Mouse (Mus musculus): ENCODE data around the gene Fbn1. TPM values are rescaled to one million over a fixed set of nuclear protein-coding genes. Genes with fewer than 3 reads are reported as not detected.

The Fbn1 gene
- polyA plus RNA-seq, 1 experiment from 2014 or later, result 9.1 TPM

DNA sequence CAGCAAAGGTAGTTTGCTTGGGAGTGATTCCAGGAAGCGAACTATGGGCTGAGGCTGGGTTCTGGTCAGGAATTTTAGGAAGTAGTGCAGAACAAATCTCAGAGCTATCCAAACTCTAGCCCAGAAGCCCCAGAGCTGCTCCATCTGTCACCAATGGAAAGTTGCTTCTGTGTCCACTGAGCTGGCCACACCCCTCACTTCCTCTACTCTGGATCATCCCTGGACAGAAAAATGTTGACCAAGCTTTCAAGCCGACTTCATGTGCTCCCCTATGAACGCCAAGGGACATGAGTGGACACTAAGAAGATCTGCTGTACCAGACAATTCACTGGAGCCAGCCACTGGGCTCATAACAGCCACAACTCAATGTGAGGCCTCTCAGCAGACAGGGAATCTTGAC is 31.6 kb downstream of the Fbn1 start:
- H3K9me3 ChIP-seq (ENCODE audit: control insufficient read depth, low read length), result no peaks in the 10 kb centered on the region
- WGBS, result 93% methylated on average over 3 of the region's 3 CpGs
- no peak overlapping the region for H3K4me2 ChIP-seq
- H3K27me3 ChIP-seq (ENCODE audit: control insufficient read depth, insufficient read depth, low read length), result no peaks in the 10 kb centered on the region
- H3K4me3 ChIP-seq (ENCODE audit: low read depth, low read length), result no peak overlapping the region
- ATAC-seq (ENCODE audit: low FRiP score) (no peak), DNase-seq (ENCODE audit: low spot score, missing footprints) (no peak)
- no peaks in the 10 kb centered on the region for H3K36me3 ChIP-seq (ENCODE audit: control insufficient read depth, insufficient read depth, low read length)
- no peaks in the 10 kb centered on the region for H3K4me1 ChIP-seq (ENCODE audit: control insufficient read depth, insufficient read depth, low read length)
- no peak overlapping the region for H3K27ac ChIP-seq (ENCODE audit: low read depth, low read length)
- H3K9ac ChIP-seq (ENCODE audit: low read length), result no peak overlapping the region

DNA sequence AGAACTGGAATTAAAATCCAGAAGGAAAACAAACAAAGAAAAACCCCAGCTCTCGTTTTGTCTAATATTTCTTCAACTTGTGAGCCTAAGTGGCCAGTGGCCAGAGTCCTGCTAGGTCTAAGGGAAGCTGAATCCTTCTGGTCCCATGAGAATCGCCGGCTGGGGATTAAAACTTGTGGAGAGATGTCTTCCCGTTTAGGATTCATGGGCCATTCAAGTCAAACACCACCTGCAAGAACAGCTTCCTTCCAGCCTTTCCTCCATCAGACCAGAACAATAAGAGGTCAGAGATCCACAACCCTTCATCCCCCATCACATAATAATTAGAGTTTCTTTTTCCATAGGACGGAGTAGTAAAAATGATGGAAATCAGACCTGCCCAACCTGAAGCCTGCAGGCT is 33.1 kb downstream of the Fbn1 start:
- H3K4me3 ChIP-seq (ENCODE audit: low read depth, low read length), result no peak overlapping the region
- no peaks in the 10 kb centered on the region for H3K27me3 ChIP-seq (ENCODE audit: control insufficient read depth, insufficient read depth, low read length)
- H3K4me2 ChIP-seq, result no peak overlapping the region
- DNase-seq (ENCODE audit: low spot score, missing footprints), result no peak
- H3K36me3 ChIP-seq (ENCODE audit: control insufficient read depth, insufficient read depth, low read length), result no peaks in the 10 kb centered on the region
- no peak for ATAC-seq (ENCODE audit: low FRiP score)
- no peak overlapping the region for H3K27ac ChIP-seq (ENCODE audit: low read depth, low read length)
- 72% methylated on average over 5 of the region's 5 CpGs for WGBS
- H3K9me3 ChIP-seq (ENCODE audit: control insufficient read depth, low read length), result no peaks in the 10 kb centered on the region
- H3K9ac ChIP-seq (ENCODE audit: low read length), result no peak overlapping the region
- H3K4me1 ChIP-seq (ENCODE audit: control insufficient read depth, insufficient read depth, low read length), result no peaks in the 10 kb centered on the region

DNA sequence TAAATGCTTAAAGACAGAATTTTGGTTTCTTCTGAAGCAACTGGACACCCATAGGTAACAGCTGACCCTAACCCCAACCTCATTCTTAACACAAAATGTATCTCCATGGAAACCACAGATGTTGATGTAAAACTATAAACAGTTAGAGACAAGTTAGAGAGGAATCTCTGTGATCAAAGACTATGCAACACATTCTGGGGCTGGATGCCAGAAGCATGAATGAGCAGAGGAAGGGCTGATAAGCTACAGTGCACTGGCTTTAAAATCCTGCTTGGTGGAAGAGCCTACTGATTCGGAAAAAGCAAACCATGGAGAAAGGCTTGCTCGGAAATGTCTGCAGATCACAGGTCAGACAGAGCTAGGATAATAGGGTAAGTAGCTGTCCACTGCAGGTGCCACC is 34.6 kb downstream of the Fbn1 start:
- WGBS, result 82% methylated on average over 2 of the region's 2 CpGs

DNA sequence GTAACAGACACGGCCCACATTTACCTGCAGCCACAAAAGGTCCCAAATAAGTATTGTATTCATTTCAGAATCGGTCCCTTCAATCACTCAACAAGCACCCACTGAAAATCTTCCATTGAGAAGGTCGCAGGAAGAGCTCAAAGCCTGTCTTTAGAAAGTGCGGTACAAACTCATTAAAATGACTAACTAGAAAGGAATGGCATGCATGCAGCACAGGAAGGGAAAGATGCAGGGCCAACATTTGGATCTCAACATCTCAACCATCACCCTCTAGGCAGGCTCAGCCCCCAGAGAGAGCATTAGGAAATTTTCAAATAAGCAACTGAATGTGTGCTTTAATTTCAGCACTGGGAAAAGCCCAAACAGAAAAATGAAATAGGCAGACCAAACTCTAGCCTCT is 36.1 kb downstream of the Fbn1 start:
- no peak overlapping the region for H3K27ac ChIP-seq (ENCODE audit: low read depth, low read length)
- no peaks in the 10 kb centered on the region for H3K9me3 ChIP-seq (ENCODE audit: control insufficient read depth, low read length)
- no peak overlapping the region for H3K4me3 ChIP-seq (ENCODE audit: low read depth, low read length)
- no peaks in the 10 kb centered on the region for H3K27me3 ChIP-seq (ENCODE audit: control insufficient read depth, insufficient read depth, low read length)
- H3K36me3 ChIP-seq (ENCODE audit: control insufficient read depth, insufficient read depth, low read length), result no peaks in the 10 kb centered on the region
- H3K4me2 ChIP-seq, result no peak overlapping the region
- 91% methylated on average over 4 of the region's 4 CpGs for WGBS
- H3K4me1 ChIP-seq (ENCODE audit: control insufficient read depth, insufficient read depth, low read length), result no peaks in the 10 kb centered on the region
- ATAC-seq (ENCODE audit: low FRiP score) (no peak), DNase-seq (ENCODE audit: low spot score, missing footprints) (no peak)
- H3K9ac ChIP-seq (ENCODE audit: low read length), result no peak overlapping the region

More for the DNA sequence above, 34.6 kb downstream of the Fbn1 start:
- DNase-seq (ENCODE audit: low spot score, missing footprints) (no peak), ATAC-seq (ENCODE audit: low FRiP score) (no peak)
- H3K9ac ChIP-seq (ENCODE audit: low read length), result no peak overlapping the region
- H3K4me1 ChIP-seq (ENCODE audit: control insufficient read depth, insufficient read depth, low read length), result no peaks in the 10 kb centered on the region
- H3K4me2 ChIP-seq, result no peak overlapping the region
- no peak overlapping the region for H3K27ac ChIP-seq (ENCODE audit: low read depth, low read length)
- H3K4me3 ChIP-seq (ENCODE audit: low read depth, low read length), result no peak overlapping the region
- H3K9me3 ChIP-seq (ENCODE audit: control insufficient read depth, low read length), result no peaks in the 10 kb centered on the region
- H3K27me3 ChIP-seq (ENCODE audit: control insufficient read depth, insufficient read depth, low read length), result no peaks in the 10 kb centered on the region
- H3K36me3 ChIP-seq (ENCODE audit: control insufficient read depth, insufficient read depth, low read length), result no peaks in the 10 kb centered on the region

DNA sequence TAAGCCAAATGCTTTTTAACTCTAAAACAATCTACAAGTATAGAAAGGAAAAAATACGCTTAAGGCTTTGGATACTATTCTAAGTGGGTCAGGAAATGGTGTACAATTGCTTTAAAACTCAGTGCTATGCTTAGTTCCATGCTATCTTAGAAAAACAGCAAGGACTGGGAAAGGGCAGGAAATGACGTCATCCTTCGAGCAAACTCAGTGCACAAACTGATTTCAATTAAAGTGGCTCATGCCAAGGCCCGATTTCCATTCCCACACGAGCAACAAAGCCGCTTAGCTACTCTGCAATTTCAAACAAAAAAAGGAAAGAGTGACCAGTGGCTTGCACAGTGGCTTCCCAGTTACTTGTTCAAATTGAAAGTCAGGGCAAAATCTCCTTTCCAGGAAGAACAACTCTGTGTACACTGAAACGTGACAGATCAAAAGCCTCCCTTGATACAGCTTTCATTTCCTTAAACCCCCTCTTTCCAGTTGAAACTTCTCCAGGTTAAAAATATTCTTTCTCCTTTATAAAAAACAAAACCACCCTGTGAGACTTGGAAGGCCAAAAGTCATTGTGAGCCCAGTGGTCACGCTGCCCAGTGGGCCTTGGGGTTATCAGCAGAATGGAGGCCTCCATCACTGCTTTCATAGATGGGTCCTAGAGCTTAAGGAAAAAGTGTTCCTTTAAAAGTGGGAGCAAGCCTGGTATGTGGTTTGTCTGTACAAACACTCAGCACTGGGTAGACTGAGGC is 37.1 kb downstream of the Fbn1 start:
- Histone ChIP-seq H3K4me2 (no peak overlapping the region), H3K27ac (ENCODE audit: low read depth, low read length) (no peak overlapping the region), H3K4me1 (ENCODE audit: control insufficient read depth, insufficient read depth, low read length) (no peaks in the 10 kb centered on the region), H3K4me3 (ENCODE audit: low read depth, low read length) (no peak overlapping the region), H3K9ac (ENCODE audit: low read length) (no peak overlapping the region), H3K36me3 (ENCODE audit: control insufficient read depth, insufficient read depth, low read length) (no peaks in the 10 kb centered on the region), H3K27me3 (ENCODE audit: control insufficient read depth, insufficient read depth, low read length) (no peaks in the 10 kb centered on the region), H3K9me3 (ENCODE audit: control insufficient read depth, low read length) (no peaks in the 10 kb centered on the region)
- DNase-seq (ENCODE audit: low spot score, missing footprints) (no peak), ATAC-seq (ENCODE audit: low FRiP score) (no peak)
- 76% methylated on average over 8 of the region's 8 CpGs for WGBS

DNA sequence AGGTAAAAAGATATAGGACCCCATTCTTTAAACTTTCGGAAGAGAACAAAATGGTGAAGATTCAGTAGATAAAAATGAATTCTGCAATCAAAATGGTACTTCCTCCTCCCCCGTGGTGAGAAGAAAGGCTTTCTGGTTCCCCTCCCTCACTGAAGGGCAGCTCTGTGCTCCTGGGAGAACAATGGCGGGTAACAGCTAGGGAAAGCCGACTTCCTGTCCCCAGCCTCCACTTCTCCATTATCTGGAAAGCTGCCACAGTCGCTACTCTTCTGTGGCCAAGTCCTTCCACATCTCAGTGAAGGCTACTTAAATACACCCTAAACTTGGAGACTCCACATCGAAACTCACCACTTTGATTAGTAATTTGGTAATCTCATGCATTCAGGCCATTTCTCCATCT is 43.8 kb downstream of the Fbn1 start:
- 85% methylated on average over 6 of the region's 6 CpGs for WGBS

DNA sequence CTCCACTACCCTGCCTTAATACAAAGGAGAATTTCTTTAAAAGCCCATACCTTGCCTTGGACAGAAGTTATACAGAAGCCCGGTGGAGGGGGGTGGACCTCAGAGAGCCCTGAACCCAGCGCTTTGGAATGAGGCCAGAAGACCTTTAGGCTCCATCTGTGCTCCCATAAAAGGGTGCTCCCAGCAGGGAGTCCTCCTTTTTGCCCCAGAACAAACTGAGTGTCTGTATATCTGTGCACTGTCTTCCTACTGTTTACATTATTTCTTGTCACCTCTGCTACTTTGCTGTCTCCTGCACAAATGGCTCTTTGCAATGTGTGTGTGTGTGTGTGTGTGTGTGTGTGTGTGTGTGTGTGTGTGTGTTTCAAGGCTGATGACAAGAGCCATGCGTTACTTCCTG is 48.7 kb downstream of the Fbn1 start:
- H3K4me1 ChIP-seq (ENCODE audit: control insufficient read depth, insufficient read depth, low read length), result no peaks in the 10 kb centered on the region
- no peaks in the 10 kb centered on the region for H3K27me3 ChIP-seq (ENCODE audit: control insufficient read depth, insufficient read depth, low read length)
- no peak overlapping the region for H3K4me2 ChIP-seq
- WGBS, result 95% methylated on average over 3 of the region's 3 CpGs
- no peak for ATAC-seq (ENCODE audit: low FRiP score)
- H3K9me3 ChIP-seq (ENCODE audit: control insufficient read depth, low read length), result no peaks in the 10 kb centered on the region
- H3K4me3 ChIP-seq (ENCODE audit: low read depth, low read length), result no peak overlapping the region
- no peak for DNase-seq (ENCODE audit: low spot score, missing footprints)
- no peak overlapping the region for H3K27ac ChIP-seq (ENCODE audit: low read depth, low read length)
- no peak overlapping the region for H3K9ac ChIP-seq (ENCODE audit: low read length)
- H3K36me3 ChIP-seq (ENCODE audit: control insufficient read depth, insufficient read depth, low read length), result no peaks in the 10 kb centered on the region

More for the DNA sequence above, 43.8 kb downstream of the Fbn1 start:
- ATAC-seq (ENCODE audit: low FRiP score), result no peak
- no peaks in the 10 kb centered on the region for H3K27me3 ChIP-seq (ENCODE audit: control insufficient read depth, insufficient read depth, low read length)
- no peak for DNase-seq (ENCODE audit: low spot score, missing footprints)
- H3K36me3 ChIP-seq (ENCODE audit: control insufficient read depth, insufficient read depth, low read length), result no peaks in the 10 kb centered on the region
- H3K9me3 ChIP-seq (ENCODE audit: control insufficient read depth, low read length), result no peaks in the 10 kb centered on the region
- H3K9ac ChIP-seq (ENCODE audit: low read length), result no peak overlapping the region
- no peak overlapping the region for H3K4me2 ChIP-seq
- H3K27ac ChIP-seq (ENCODE audit: low read depth, low read length), result no peak overlapping the region
- no peaks in the 10 kb centered on the region for H3K4me1 ChIP-seq (ENCODE audit: control insufficient read depth, insufficient read depth, low read length)
- no peak overlapping the region for H3K4me3 ChIP-seq (ENCODE audit: low read depth, low read length)

DNA sequence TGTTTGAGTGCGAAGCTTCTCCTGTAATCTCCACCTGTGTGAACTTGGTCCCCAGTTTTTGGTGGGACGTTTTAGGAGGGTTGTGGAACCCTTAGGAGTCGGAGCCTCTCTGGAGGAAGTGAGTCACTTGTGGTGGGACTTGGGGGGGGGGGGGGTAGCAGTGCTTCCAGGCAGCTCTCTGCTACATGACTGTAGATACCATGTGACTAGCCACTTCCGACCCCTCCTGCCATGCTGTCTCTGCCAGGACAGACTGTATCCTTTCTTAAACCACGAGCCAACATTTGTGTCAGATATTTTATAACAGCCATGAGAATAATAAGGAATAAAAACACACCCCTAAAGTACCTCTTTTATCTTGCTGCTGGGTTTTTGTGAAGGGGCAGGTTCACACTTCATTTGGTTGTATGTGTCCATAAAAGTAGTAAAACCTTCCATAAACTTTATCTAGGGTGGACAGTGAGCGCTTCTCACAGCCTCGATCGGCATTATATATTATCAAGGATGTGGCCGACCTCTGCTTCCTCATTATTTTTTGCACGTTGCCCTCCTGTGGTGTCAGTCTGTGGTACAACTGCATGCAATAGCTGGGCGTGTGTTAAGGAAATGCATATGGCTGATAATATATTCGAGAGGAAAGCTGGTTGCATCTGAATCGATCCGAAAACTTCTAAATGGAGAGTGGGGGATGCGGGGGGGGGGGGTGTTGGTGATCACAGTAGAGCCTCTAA is 51.6 kb downstream of the Fbn1 start:
- Histone ChIP-seq H3K27me3 (ENCODE audit: control insufficient read depth, insufficient read depth, low read length) (no peaks in the 10 kb centered on the region), H3K9ac (ENCODE audit: low read length) (no peak overlapping the region), H3K36me3 (ENCODE audit: control insufficient read depth, insufficient read depth, low read length) (no peaks in the 10 kb centered on the region), H3K27ac (ENCODE audit: low read depth, low read length) (no peak overlapping the region), H3K4me3 (ENCODE audit: low read depth, low read length) (no peak overlapping the region), H3K4me1 (ENCODE audit: control insufficient read depth, insufficient read depth, low read length) (peaks cover 6% of the 10 kb centered on the region), H3K9me3 (ENCODE audit: control insufficient read depth, low read length) (no peaks in the 10 kb centered on the region), H3K4me2 (no peak overlapping the region)
- DNase-seq (ENCODE audit: low spot score, missing footprints), result no peak
- WGBS, result 89% methylated on average over 15 of the region's 15 CpGs
- no peak for ATAC-seq (ENCODE audit: low FRiP score)

DNA sequence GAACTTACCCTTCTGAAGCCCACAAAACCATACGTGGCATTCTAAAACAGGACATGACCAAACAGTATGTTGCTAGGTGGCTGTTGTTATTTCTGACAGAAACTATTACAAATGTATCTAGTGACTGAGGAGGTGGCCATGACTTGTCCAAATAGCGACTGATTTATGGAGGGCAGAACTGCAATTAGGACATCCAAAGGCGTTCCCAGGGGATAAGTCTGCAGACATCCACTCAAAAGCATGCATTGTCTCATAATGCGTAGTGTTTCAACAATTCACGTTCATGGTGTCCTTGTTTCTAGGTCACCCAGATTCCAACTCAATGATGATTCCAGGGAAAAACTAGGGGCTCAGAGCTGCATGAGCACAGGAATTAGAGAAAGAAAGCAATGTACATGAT is 53.0 kb downstream of the Fbn1 start:
- no peak for ATAC-seq (ENCODE audit: low FRiP score)
- peaks cover 6% of the 10 kb centered on the region for H3K4me1 ChIP-seq (ENCODE audit: control insufficient read depth, insufficient read depth, low read length)
- 90% methylated on average over 5 of the region's 5 CpGs for WGBS
- DNase-seq (ENCODE audit: low spot score, missing footprints), result no peak
- no peak overlapping the region for H3K4me3 ChIP-seq (ENCODE audit: low read depth, low read length)
- no peak overlapping the region for H3K9ac ChIP-seq (ENCODE audit: low read length)
- no peak overlapping the region for H3K4me2 ChIP-seq
- no peaks in the 10 kb centered on the region for H3K36me3 ChIP-seq (ENCODE audit: control insufficient read depth, insufficient read depth, low read length)
- H3K9me3 ChIP-seq (ENCODE audit: control insufficient read depth, low read length), result no peaks in the 10 kb centered on the region
- no peak overlapping the region for H3K27ac ChIP-seq (ENCODE audit: low read depth, low read length)
- no peaks in the 10 kb centered on the region for H3K27me3 ChIP-seq (ENCODE audit: control insufficient read depth, insufficient read depth, low read length)

Measured in midbrain, embryonic 11.5 days (tissue).